Mouse (Mus musculus): Measurements from ENCODE around the gene Glipr1l1. TPM values are rescaled to one million over a fixed set of nuclear protein-coding genes. Genes with fewer than 3 reads are reported as not detected.

Gene Glipr1l1
- total RNA-seq (2023), result not detected in 2 replicates

DNA sequence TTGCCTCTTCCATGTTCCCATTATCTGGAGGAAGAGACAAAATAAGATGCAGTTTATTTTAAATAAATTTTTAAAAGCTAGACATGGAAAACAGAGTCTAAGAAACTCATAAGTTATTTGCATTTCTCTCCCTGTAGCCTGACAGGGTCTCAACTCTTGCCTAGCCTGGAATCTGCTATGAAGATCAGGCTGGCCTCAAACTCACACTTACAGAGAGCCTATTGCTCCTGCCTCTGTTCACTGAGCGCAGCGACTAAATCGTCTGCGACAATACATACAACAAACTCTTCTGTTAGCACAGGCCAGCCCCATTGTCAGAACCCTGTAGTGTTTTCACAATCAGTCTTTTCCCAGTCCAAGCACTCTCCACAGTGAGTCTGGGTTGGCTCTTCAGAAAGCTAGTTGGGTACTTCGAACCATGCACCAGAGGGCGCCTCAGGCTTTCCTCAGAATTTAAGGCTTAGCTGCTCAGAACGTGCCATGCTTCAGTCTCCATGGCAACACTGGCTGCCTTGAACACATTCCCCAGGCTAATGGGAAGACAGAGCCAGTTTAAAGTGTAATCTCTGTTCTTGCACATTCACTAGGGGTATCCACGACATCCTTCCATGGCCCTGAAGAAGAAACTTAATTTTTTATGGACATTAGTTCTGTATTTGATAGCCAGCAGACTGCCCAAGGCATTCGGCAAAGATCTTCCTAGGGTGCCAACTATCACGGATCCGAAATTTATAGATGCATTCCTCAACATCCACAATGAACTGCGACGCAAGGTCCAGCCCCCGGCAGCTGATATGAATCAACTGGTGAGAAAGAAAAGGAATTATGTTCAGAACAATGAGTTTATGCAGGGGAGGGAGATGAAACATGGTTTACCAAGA, at the start of gene Glipr1l1:
Gene Glipr1l1 (plus strand): TSS at position 488 of the 881 bp plus-strand sequence.

GRCm38 (mm10) chr10:112083157-112083556, 23.2 kb downstream of the Glipr1l1 start, which contains the start of gene Glipr1l2:
TSS of gene Glipr1l2 (plus strand) at chr10:112083354.

Other genes starting within 250 kb of the Glipr1l1 start
- gene Krr1, start 87.5 kb upstream of the Glipr1l1 start, total RNA-seq (2023), result 36.3 and 45.6 TPM in 2 replicates
- 184 and 215 TPM in 2 replicates for gene Glipr1, start 57.6 kb upstream of the Glipr1l1 start, total RNA-seq (2023)
- gene Glipr1l2, start 23.2 kb downstream of the Glipr1l1 start, total RNA-seq (2023), result not detected in 2 replicates
- gene Glipr1l3, start 100.1 kb downstream of the Glipr1l1 start, total RNA-seq (2023), result not detected in 2 replicates
- gene Caps2, start 103.4 kb downstream of the Glipr1l1 start, total RNA-seq (2023), result not detected in 2 replicates
- not detected in 2 replicates for gene Kcnc2, start 210.9 kb downstream of the Glipr1l1 start, total RNA-seq (2023)